9 mouse cellular contexts compared by ENCODE assay signal in genomic region chr6:38160102-38160501, GRCm38 (mm10). TPM values are rescaled to one million over a fixed set of nuclear protein-coding genes. Genes with fewer than 3 reads are reported as not detected.
A peak's percentile ranks its signal among the peaks of the same experiment; 100 is the strongest.
DNase-seq lines count a peak whose midpoint lies in the region; ATAC-seq and TF ChIP-seq lines count a peak whose summit lies in the region.
"Had no signal": no experiment of that assay in that cellular context is flagged by ENCODE, and none has a peak within 500 bp of the region (broad histone marks: within the 10 kb centered on the region; RNA-seq: fewer than 3 reads in every experiment).

No protein-coding gene starts in this region.

- peak; percentile 89 for TF ChIP-seq CTCF in Patski (IDR thresholded peaks at IDR 0.05)
- peak; percentile 63 for TF ChIP-seq CTCF in cerebellum, adult 2 months (IDR thresholded peaks at IDR 0.05; ENCODE audit: borderline replicate concordance, insufficient read depth, low read depth, low read length)
- peak; percentile 94 for TF ChIP-seq CTCF in hindbrain, postnatal 0 days (IDR thresholded peaks at IDR 0.05; ENCODE audit: low read depth)

- no peak overlapping the region for H3K4me2 ChIP-seq in hindbrain, postnatal 0 days (ENCODE audit: low read depth, low read length)
- H3K4me2 ChIP-seq: neural tube, embryonic 12.5 days had no signal

- POLR2A ChIA-PET in Patski (lab: Charles Lee), result no interaction called here

- no peaks in the 10 kb centered on the region for H3K9me3 ChIP-seq in hindbrain, postnatal 0 days (ENCODE audit: low read length)
- H3K9me3 ChIP-seq: neural tube, embryonic 12.5 days had no signal

- no peak overlapping the region for H3K4me3 ChIP-seq in cerebellum, adult 2 months (replicated peaks; ENCODE audit: insufficient read depth, low read depth, low read length)
- H3K4me3 ChIP-seq in hindbrain, postnatal 0 days (ENCODE audit: low read length), result no peak overlapping the region
- H3K4me3 ChIP-seq: neural tube, embryonic 12.5 days had no signal

- H3K9ac ChIP-seq in hindbrain, postnatal 0 days (replicated peaks; ENCODE audit: low read length), result no peak overlapping the region
- H3K9ac ChIP-seq: neural tube, embryonic 12.5 days had no signal

- in situ Hi-C loops in Patski (cut with MboI; ENCODE audit: low pct_unique_long_range_greater_than_20kb), result loop anchor here (25.0 kb wide), 1 partner anchor 152 kb away; no protein-coding TSS in a partner anchor

- peak; percentile 38 for ATAC-seq in Patski
- peak; percentile 75 for ATAC-seq in hindbrain, postnatal 0 days

- no peaks in the 10 kb centered on the region for H3K27me3 ChIP-seq in Patski
- H3K27me3 ChIP-seq in cerebellum, adult 2 months (ENCODE audit: control insufficient read depth, insufficient read depth, low read length), result no peaks in the 10 kb centered on the region
- no peaks in the 10 kb centered on the region for H3K27me3 ChIP-seq in hindbrain, postnatal 0 days (ENCODE audit: insufficient read depth, low read length)
- H3K27me3 ChIP-seq: neural tube, embryonic 12.5 days had no signal

- H3K36me3 ChIP-seq in hindbrain, postnatal 0 days (ENCODE audit: insufficient read depth, low read length), result peaks cover 3% of the 10 kb centered on the region; the same call in 1 of the 2 replicates

- no peak for TF ChIP-seq POLR2A in cerebellum, adult 2 months (IDR thresholded peaks at IDR 0.05; ENCODE audit: borderline replicate concordance, insufficient read depth, low read length)

- H3K27ac ChIP-seq in cerebellum, adult 2 months (ENCODE audit: insufficient read depth, low read length), result no peak overlapping the region
- no peak overlapping the region for H3K27ac ChIP-seq in hindbrain, postnatal 0 days
- H3K27ac ChIP-seq: neural tube, embryonic 12.5 days had no signal

- WGBS in cerebellum, adult 2 months, result 8% methylated on average over 3 of the region's 3 CpGs
- WGBS in hindbrain, postnatal 0 days, result 15% methylated on average over 3 of the region's 3 CpGs

- CTCF ChIA-PET in Patski (lab: Charles Lee), result interaction anchor here (0.6 to 2.1 kb wide), 10 partner anchors 9 to 169 kb away, joined by 3 to 9 read pairs (median 3); no protein-coding TSS in a partner anchor

- DNase-seq in Patski (ENCODE audit: low read depth, low spot score), result no peak
- DNase-seq in cerebellum, adult 2 months, result peak; percentile 86 to 87
- peak; percentile 81 to 94 for DNase-seq in frontal cortex, adult 2 months (ENCODE audit: extremely low spot score in 1 of 2, low spot score in 1 of 2)
- DNase-seq in hindbrain, postnatal 0 days (ENCODE audit: low spot score), result peak; percentile 94
- DNase-seq in layer of hippocampus, postnatal 36 days, result peak; percentile 62 to 83
- peak; percentile 34 to 90 for DNase-seq in lung, postnatal 4 days
- DNase-seq in right cerebral cortex, postnatal 10 days (ENCODE audit: low spot score in 2 of 2), result peak; percentile 89
- DNase-seq in urinary bladder, postnatal 25 days (ENCODE audit: low spot score), result peak; percentile 85

- no peaks in the 10 kb centered on the region for H3K4me1 ChIP-seq in cerebellum, adult 2 months (ENCODE audit: control insufficient read depth, insufficient read depth, low read length)
- peaks cover 2% of the 10 kb centered on the region; the same call in 1 of the 2 replicates for H3K4me1 ChIP-seq in hindbrain, postnatal 0 days (ENCODE audit: insufficient read depth, low read length)

RNA-seq across cellular contexts. Expression of gene Atp6v0a4, which starts 35.7 kb away (rescaled TPM):
- 2.5 TPM for polyA plus RNA-seq in Patski (2021)
- 0.19 and 0.25 TPM in 2 replicates for polyA plus RNA-seq in cerebellum, adult 2 months (2012; rRNA removed)
- 0.18 and 0.23 TPM in 2 replicates for polyA plus RNA-seq in frontal cortex, adult 2 months (2012; rRNA removed)
- total RNA-seq in hindbrain, postnatal 0 days (2014; rRNA removed), result 0.42 TPM in 1 of 2 replicates, not detected in the other
- 0.28 and 0.29 TPM in 2 replicates for polyA plus RNA-seq in hindbrain, postnatal 0 days (2015; fragmentation: Nextera tagmentation; extraction: Ambion mirVana)
- total RNA-seq in layer of hippocampus, postnatal 36 days (2021), result 1 to 10 TPM; 1.3 to 1.6 TPM

RNA-seq across cellular contexts. Expression of gene Tmem213, which starts 51.0 kb away (rescaled TPM):
- polyA plus RNA-seq in Patski (2021), result not detected
- not detected in 2 replicates for polyA plus RNA-seq in cerebellum, adult 2 months (2012; rRNA removed)
- polyA plus RNA-seq in frontal cortex, adult 2 months (2012; rRNA removed), result not detected in 2 replicates
- total RNA-seq in hindbrain, postnatal 0 days (2014; rRNA removed), result not detected in 2 replicates
- not detected in 2 replicates for polyA plus RNA-seq in hindbrain, postnatal 0 days (2015; fragmentation: Nextera tagmentation; extraction: Ambion mirVana)
- total RNA-seq in layer of hippocampus, postnatal 36 days (2021), result not detected
- polyA plus RNA-seq: neural tube, embryonic 12.5 days had no signal
